Mouse (Mus musculus) G1E (cell line): ENCODE data around the gene Ranbp2. TPM values are rescaled to one million over a fixed set of nuclear protein-coding genes. Genes with fewer than 3 reads are reported as not detected.

Source experiments
- ATAC-seq: 2 replicates; pipeline ENCODE4 v1.8.0; 2016; ENCODE audit warnings: mild to moderate bottlenecking; ENCODE audit not compliant: insufficient number of reproducible peaks, poor library complexity, low FRiP score, severe bottlenecking; ENCODE audit errors: extremely low read depth
- DNase-seq: peaks from one replicate; pipeline ENCODE4 v3.0.0; 2012; ENCODE audit warnings: low spot score
- H3K27me3 ChIP-seq: 2 replicates; pipeline ENCODE4 v1.6.1; 2012; ENCODE audit warnings: mild to moderate bottlenecking, low read length, inconsistent platforms; ENCODE audit not compliant: insufficient read depth
- H3K36me3 ChIP-seq: replicated peaks from 2 replicates; pipeline ENCODE3; 2012; ENCODE audit warnings: mild to moderate bottlenecking, inconsistent platforms
- H3K4me1 ChIP-seq: 2 replicates; pipeline ENCODE4 v1.6.1; 2012; ENCODE audit warnings: low read depth, low read length, inconsistent platforms, mixed read lengths; ENCODE audit not compliant: insufficient read depth
- H3K4me3 ChIP-seq: 2 replicates; pipeline ENCODE4 v1.5.1; 2012; ENCODE audit warnings: low read depth, mild to moderate bottlenecking, inconsistent platforms, low read length, moderate library complexity, mixed read lengths
- H3K9me3 ChIP-seq: replicated peaks from 2 replicates; pipeline ENCODE4 v1.6.1; 2012; ENCODE audit warnings: inconsistent platforms
- CTCF ChIP-seq: IDR thresholded peaks from 2 replicates; pipeline ENCODE4 v1.5.1; 2012; ENCODE audit warnings: low read depth, low read length, inconsistent platforms, mixed read lengths
- GATA1 ChIP-seq: IDR thresholded peaks from 2 replicates; pipeline ENCODE4 v1.6.1; 2012; ENCODE audit warnings: borderline replicate concordance, low read length, inconsistent platforms, mixed read lengths
- GATA2 ChIP-seq: IDR thresholded peaks from 2 replicates; pipeline ENCODE4 v1.6.1; 2012; ENCODE audit warnings: low read depth, low read length, inconsistent platforms, borderline replicate concordance
- POLR2AphosphoS5 ChIP-seq: IDR thresholded peaks from 2 replicates; pipeline ENCODE4 v1.6.1; 2012; ENCODE audit warnings: low read depth, low read length, inconsistent platforms; ENCODE audit not compliant: insufficient replicate concordance
- TAL1 ChIP-seq: conservative IDR thresholded peaks from 2 replicates; pipeline ENCODE4 v1.6.1; 2012; ENCODE audit warnings: low read depth, low read length, inconsistent platforms, mixed read lengths
- polyA plus RNA-seq: library from polyadenylated mRNA; stranded (reverse); fragments of >175 nt; gene quantifications from 2 replicates; pipeline ENCODE4 v1.2.3, GENCODE M21; 2012
- total RNA-seq, 2 experiments: library from RNA; stranded (forward) in 1 of 2; stranded (reverse) in 1 of 2; fragments of 200-1000 nt in 1 of 2; fragments of >200 nt in 1 of 2; fragmentation: Nextera tagmentation in 1 of 2; gene quantifications; 2 replicates each; pipeline ENCODE4 v1.2.3; 2014 to 2017

Ranbp2 gene
- total and polyA plus RNA-seq, 3 experiments = 4.5 to 154 (median 147) TPM

GRCm38 (mm10) chr10:58491031-58491430 lies 44.3 kb downstream of the Ranbp2 start:
- no peaks in the 10 kb centered on the region for H3K27me3 ChIP-seq
- H3K4me3 ChIP-seq = no peak overlapping the region
- peaks cover 43% of the 10 kb centered on the region for H3K36me3 ChIP-seq
- no peaks in the 10 kb centered on the region for H3K9me3 ChIP-seq
- no peaks in the 10 kb centered on the region for H3K4me1 ChIP-seq
- no peak for ATAC-seq
- DNase-seq = no peak
- TF ChIP-seq TAL1 = no peak
- TF ChIP-seq GATA2 = no peak
- TF ChIP-seq CTCF = no peak
- no peak for TF ChIP-seq POLR2AphosphoS5
- no peak for TF ChIP-seq GATA1

- no peak for TF ChIP-seq GATA2
- TF ChIP-seq CTCF = no peak
- no peak for TF ChIP-seq GATA1
- TF ChIP-seq POLR2AphosphoS5 = no peak
- TF ChIP-seq TAL1 = no peak
- Histone ChIP-seq H3K27me3 (no peaks in the 10 kb centered on the region), H3K36me3 (peaks cover 28% of the 10 kb centered on the region), H3K4me3 (no peak overlapping the region), H3K9me3 (no peaks in the 10 kb centered on the region), H3K4me1 (peaks cover 4% of the 10 kb centered on the region)
- no peak for ATAC-seq
- DNase-seq = no peak
Measured at GRCm38 (mm10) chr10:58495637-58496036, 48.9 kb downstream of the Ranbp2 start.

GRCm38 (mm10) chr10:58496732-58497131 lies 50.0 kb downstream of the Ranbp2 start:
- H3K36me3 ChIP-seq = peaks cover 18% of the 10 kb centered on the region
- no peak for DNase-seq
- H3K27me3 ChIP-seq = no peaks in the 10 kb centered on the region
- no peaks in the 10 kb centered on the region for H3K9me3 ChIP-seq
- TF ChIP-seq GATA1 = no peak
- TF ChIP-seq TAL1 = no peak
- TF ChIP-seq POLR2AphosphoS5 = no peak
- TF ChIP-seq CTCF = no peak
- TF ChIP-seq GATA2 = no peak
- peak overlapping the region; percentile 74; the same call in 1 of the 2 replicates for H3K4me3 ChIP-seq
- H3K4me1 ChIP-seq = peaks cover 4% of the 10 kb centered on the region
- ATAC-seq = no peak

GRCm38 (mm10) chr10:58497320-58498284 lies 50.9 kb downstream of the Ranbp2 start, which contains the start of gene Ccdc138:
TSS of gene Ccdc138 (plus strand) at chr10:58497948.
- peak; percentile 85 for ATAC-seq

GRCm38 (mm10) chr10:58498516-58498915 lies 51.8 kb downstream of the Ranbp2 start:
- Histone ChIP-seq H3K36me3 (peaks cover 10% of the 10 kb centered on the region), H3K9me3 (no peaks in the 10 kb centered on the region), H3K27me3 (no peaks in the 10 kb centered on the region), H3K4me3 (peak overlapping the region; percentile 74; the same call in 1 of the 2 replicates), H3K4me1 (peaks cover 4% of the 10 kb centered on the region)
- ATAC-seq = no peak
- DNase-seq = no peak
- no peak for TF ChIP-seq TAL1
- TF ChIP-seq GATA1 = no peak
- no peak for TF ChIP-seq POLR2AphosphoS5
- TF ChIP-seq CTCF = no peak
- TF ChIP-seq GATA2 = no peak

More at GRCm38 (mm10) chr10:58497320-58498284, 50.9 kb downstream of the Ranbp2 start, which contains the start of gene Ccdc138:
- no peak for TF ChIP-seq GATA2
- TF ChIP-seq GATA1 = no peak
- no peak for TF ChIP-seq TAL1
- TF ChIP-seq CTCF = no peak
- no peak for TF ChIP-seq POLR2AphosphoS5
- no peaks in the 10 kb centered on the region for H3K9me3 ChIP-seq
- no peaks in the 10 kb centered on the region for H3K27me3 ChIP-seq
- peak within 1 kb of the TSS; percentile 74 for H3K4me3 ChIP-seq
- DNase-seq = peak; percentile 68
- peaks cover 15% of the 10 kb centered on the region for H3K36me3 ChIP-seq
- peaks cover 4% of the 10 kb centered on the region for H3K4me1 ChIP-seq

- H3K36me3 ChIP-seq = no peaks in the 10 kb centered on the region
- TF ChIP-seq GATA1 (no peak), CTCF (no peak)
- no peaks in the 10 kb centered on the region for H3K4me1 ChIP-seq
- ATAC-seq (no peak), DNase-seq (no peak)
- no peak overlapping the region for H3K4me3 ChIP-seq
- H3K27me3 ChIP-seq = no peaks in the 10 kb centered on the region
- H3K9me3 ChIP-seq = no peaks in the 10 kb centered on the region
Measured at GRCm38 (mm10) chr10:58529358-58529757, 82.6 kb downstream of the Ranbp2 start.
